Mouse (Mus musculus): ENCODE data around the gene Jsrp1. TPM values are rescaled to one million over a fixed set of nuclear protein-coding genes. Genes with fewer than 3 reads are reported as not detected.

The Jsrp1 gene
- polyA plus RNA-seq, 1 experiment from 2014 or later, result 0.95 TPM

DNA sequence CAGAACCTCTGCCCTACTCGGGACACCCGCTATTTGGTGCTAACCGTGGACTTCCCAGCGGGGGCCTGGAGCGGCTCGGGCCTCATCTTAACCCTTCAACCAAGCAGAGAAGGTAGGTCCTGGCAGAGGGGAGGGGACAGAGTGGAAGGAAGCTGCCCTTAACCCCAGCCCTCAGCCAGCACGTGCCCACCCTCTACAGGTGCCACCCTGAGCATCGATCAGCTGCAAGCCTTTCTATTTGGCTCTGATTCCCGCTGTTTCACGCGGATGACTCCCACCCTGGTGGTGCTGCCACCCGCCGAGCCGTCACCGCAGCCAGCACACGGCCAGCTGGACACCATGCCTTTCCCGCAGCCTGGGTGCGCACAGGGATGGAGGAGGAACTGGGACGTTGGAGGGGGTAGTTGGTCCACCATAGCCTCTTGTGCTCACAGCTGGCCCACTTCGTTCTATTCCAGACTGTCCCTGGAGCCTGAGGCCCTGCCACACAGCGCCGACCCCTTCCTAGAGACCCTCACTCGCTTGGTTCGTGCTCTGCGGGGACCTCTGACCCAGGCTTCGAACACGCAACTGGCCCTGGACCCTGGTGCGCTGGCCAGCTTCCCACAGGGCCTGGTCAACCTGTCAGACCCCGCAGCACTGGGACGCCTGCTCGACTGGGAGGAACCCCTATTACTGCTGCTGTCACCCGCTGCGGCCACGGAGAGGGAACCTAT lies 6.8 kb downstream of the Jsrp1 start:
- Histone ChIP-seq H3K27ac (peak overlapping the region; percentile 89), H3K4me3 (peak overlapping the region; percentile 52), H3K4me1 (replicated peaks) (peaks cover 46% of the 10 kb centered on the region), H3K27me3 (peaks cover 52% of the 10 kb centered on the region), H3K9me3 (no peaks in the 10 kb centered on the region), H3K9ac (peak overlapping the region; percentile 82), H3K36me3 (peaks cover 40% of the 10 kb centered on the region), H3K4me2 (peak overlapping the region; percentile 95)
- 37% methylated on average over 34 of the region's 34 CpGs for WGBS
- ATAC-seq (ENCODE audit: low FRiP score), result peak; percentile 27

DNA sequence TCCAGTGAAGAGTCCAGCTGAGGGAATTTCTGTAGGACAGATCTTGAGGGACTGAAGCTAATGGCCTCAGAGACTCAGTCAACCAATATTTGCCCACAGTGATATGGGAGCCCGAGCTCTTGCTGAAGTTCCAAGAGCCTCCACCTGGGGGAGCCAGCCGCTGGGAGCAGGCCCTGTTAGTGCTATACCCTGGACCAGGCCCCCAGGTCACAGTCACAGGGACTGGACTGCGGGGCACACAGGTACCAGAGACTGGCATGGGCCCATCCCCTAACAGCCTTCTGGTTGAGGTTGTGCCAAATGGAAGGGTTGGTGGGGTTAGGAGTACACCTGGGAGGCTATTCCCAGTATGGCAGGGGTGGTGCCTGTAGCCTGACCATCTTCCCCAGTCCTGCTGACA lies 7.4 kb downstream of the Jsrp1 start:
- H3K9ac ChIP-seq, result peak overlapping the region; percentile 82; the same call in 1 of the 2 replicates
- ATAC-seq (ENCODE audit: low FRiP score), result peak; percentile 26
- no peak overlapping the region for H3K4me3 ChIP-seq
- peak overlapping the region; percentile 95; the same call in 1 of the 2 replicates for H3K4me2 ChIP-seq
- H3K4me1 ChIP-seq (replicated peaks), result peaks cover 46% of the 10 kb centered on the region
- whole genome bisulfite sequencing, result 20% methylated on average over 3 of the region's 3 CpGs
- H3K27ac ChIP-seq, result no peak overlapping the region
- H3K9me3 ChIP-seq, result no peaks in the 10 kb centered on the region
- peaks cover 46% of the 10 kb centered on the region for H3K36me3 ChIP-seq
- H3K27me3 ChIP-seq, result peaks cover 50% of the 10 kb centered on the region

DNA sequence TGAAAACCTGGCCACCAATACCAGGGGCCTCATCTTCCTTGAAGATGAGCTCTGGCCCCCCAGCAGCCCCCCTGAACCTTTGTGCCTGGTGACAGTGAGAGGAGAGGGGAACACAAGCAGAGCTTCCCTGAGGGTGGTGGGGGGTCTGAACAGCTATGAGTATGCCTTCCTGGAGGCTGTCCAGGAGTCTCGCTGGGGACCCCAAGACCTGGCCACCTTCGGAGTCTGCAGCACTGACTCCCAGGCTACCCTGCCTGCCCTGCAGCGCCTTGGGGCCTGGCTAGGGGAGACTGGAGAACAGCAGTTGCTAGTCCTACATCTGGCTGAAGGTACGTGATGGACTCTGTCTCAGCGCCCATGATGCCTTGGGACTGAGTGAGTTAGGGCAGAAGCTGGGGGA lies 8.0 kb downstream of the Jsrp1 start:
- no peaks in the 10 kb centered on the region for H3K9me3 ChIP-seq
- no peak overlapping the region for H3K4me3 ChIP-seq
- H3K27me3 ChIP-seq, result peaks cover 44% of the 10 kb centered on the region
- peaks cover 50% of the 10 kb centered on the region for H3K4me1 ChIP-seq (replicated peaks)
- H3K4me2 ChIP-seq, result no peak overlapping the region
- peaks cover 46% of the 10 kb centered on the region for H3K36me3 ChIP-seq
- 0 out of 2 replicates have a peak overlapping the region, but pooled peaks have one; percentile 29 for H3K9ac ChIP-seq
- H3K27ac ChIP-seq, result no peak overlapping the region
- no peak for ATAC-seq (ENCODE audit: low FRiP score)
- 85% methylated on average over 5 of the region's 5 CpGs for WGBS

DNA sequence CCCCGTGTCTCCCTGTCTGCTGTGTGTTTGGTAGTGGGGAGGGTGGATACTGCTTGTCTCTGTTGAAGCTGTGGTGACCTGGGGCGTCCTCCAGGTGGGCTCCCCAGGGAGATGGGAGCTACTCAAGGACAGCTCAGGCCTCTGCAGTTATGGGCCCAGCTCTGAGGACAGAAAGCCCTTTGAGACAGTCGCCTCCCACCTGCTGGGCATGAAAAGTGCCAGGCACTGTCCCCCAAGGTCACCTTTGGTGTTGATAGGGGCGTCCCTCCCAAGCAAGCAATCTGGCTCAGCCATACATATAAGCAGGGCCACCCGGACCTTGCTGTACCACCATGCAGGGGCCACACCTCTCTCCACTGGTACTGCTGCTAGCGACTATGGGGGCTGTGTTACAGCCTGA lies 8.4 kb downstream of the Jsrp1 start, which contains the start of gene Amh:
Gene Amh, plus strand, starts transcription at position 328 of the 400 bp plus-strand sequence.
- Histone ChIP-seq H3K9ac (peak within 1 kb of the TSS; percentile 82; the same call in 1 of the 2 replicates), H3K4me3 (no peak within 1 kb of the TSS)
- 74% methylated on average over 6 of the region's 6 CpGs for WGBS

DNA sequence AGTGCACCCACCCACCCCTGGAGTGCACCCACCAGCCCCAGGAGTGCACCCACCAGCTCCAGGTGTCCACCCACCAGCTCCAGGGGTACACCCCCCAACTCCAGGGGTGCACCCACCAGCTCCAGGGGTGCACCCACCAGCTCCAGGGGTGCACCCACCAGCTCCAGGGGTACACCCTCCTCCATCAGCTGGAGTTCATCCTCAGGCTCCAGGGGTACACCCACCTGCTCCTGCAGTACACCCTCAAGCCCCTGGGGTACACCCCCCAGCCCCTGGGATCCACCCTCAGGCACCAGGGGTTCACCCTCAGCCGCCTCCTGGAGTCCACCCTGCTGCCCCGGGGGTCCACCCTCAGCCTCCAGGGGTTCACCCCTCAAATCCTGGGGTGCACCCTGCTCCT lies 9.0 kb downstream of the Jsrp1 start:
- no peak overlapping the region for H3K4me2 ChIP-seq
- H3K9ac ChIP-seq, result no peak overlapping the region
- H3K4me3 ChIP-seq, result no peak overlapping the region
- H3K27me3 ChIP-seq, result peaks cover 34% of the 10 kb centered on the region
- H3K4me1 ChIP-seq (replicated peaks), result peaks cover 54% of the 10 kb centered on the region
- H3K9me3 ChIP-seq, result no peaks in the 10 kb centered on the region
- H3K27ac ChIP-seq, result no peak overlapping the region
- WGBS, result 100% methylated on average over 2 of the region's 2 CpGs
- ATAC-seq (ENCODE audit: low FRiP score), result no peak
- peaks cover 46% of the 10 kb centered on the region for H3K36me3 ChIP-seq

More for the DNA sequence above, 8.4 kb downstream of the Jsrp1 start, which contains the start of gene Amh:
- Histone ChIP-seq H3K27ac (no peak within 1 kb of the TSS), H3K27me3 (peaks cover 40% of the 10 kb centered on the region), H3K9me3 (no peaks in the 10 kb centered on the region), H3K4me2 (peak within 1 kb of the TSS; percentile 95; the same call in 1 of the 2 replicates), H3K4me1 (replicated peaks) (peaks cover 50% of the 10 kb centered on the region), H3K36me3 (peaks cover 46% of the 10 kb centered on the region)
- ATAC-seq (ENCODE audit: low FRiP score), result no peak

DNA sequence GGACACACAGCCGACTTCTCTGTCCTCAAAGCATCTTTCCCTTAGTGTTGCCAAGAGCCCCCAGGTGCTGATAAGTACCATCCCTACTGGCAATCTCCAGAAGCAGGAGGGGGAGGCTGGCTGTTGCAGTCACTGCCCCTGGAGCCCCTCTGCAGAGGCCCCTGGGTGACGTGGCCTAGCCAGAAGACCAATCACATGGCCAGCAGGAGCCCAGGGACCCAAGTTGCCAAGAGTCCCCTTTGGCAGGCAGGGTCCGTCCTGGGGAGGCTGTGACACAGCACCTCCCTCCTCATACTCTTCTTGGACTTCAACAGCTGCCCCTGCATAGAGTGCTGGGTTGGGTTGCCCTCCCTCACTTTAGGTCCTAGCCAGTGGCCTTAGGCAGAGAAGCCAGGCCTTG lies 10.3 kb downstream of the Jsrp1 start:
- no peak overlapping the region for H3K4me2 ChIP-seq
- H3K9me3 ChIP-seq, result no peaks in the 10 kb centered on the region
- H3K36me3 ChIP-seq, result peaks cover 46% of the 10 kb centered on the region
- peaks cover 21% of the 10 kb centered on the region for H3K27me3 ChIP-seq
- H3K4me3 ChIP-seq, result no peak overlapping the region
- H3K9ac ChIP-seq, result no peak overlapping the region
- no peak overlapping the region for H3K27ac ChIP-seq
- ATAC-seq (ENCODE audit: low FRiP score), result no peak
- H3K4me1 ChIP-seq (replicated peaks), result peaks cover 43% of the 10 kb centered on the region
- 97% methylated on average over 3 of the region's 3 CpGs for WGBS

DNA sequence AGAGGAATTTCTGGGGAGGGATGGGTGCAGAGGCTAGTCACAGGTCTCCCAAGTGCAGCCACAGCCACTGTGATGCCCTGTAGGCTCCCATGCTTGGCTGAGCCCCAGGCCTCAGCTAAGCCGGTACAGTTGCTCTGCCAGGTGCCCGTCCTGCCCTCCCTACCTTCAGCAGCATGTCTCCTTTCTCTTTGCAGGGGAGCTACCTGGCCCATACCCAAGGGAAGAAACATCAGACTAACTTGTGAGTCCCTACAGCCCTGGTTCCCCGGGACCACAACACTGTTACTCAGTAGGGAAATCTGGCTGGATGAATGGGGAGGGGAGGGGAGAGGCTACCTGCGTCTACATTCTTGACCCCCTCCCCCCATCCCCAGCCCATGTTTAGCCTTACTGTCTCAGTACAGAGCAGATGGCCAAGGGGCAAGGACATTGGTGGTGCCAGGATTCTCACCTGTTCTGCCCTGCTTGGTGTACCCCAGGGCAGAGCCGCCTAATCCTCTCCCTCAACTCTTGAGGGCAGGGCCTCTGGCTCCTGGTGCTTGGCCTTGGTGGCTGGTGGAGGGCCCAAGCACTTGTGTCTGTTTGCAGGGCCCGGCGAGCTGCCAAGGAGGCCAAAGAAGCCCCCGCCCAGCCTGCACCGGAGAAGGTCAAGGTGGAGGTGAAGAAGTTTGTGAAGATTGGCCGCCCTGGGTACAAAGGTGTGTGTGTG lies 10.9 kb downstream of the Jsrp1 start:
- no peak for ATAC-seq (ENCODE audit: low FRiP score)
- no peak overlapping the region for H3K4me2 ChIP-seq
- H3K4me1 ChIP-seq (replicated peaks), result peaks cover 38% of the 10 kb centered on the region
- WGBS, result 93% methylated on average over 10 of the region's 10 CpGs
- no peak overlapping the region for H3K27ac ChIP-seq
- H3K27me3 ChIP-seq, result peaks cover 20% of the 10 kb centered on the region
- peaks cover 46% of the 10 kb centered on the region for H3K36me3 ChIP-seq
- no peak overlapping the region for H3K9ac ChIP-seq
- H3K9me3 ChIP-seq, result no peaks in the 10 kb centered on the region
- no peak overlapping the region for H3K4me3 ChIP-seq

DNA sequence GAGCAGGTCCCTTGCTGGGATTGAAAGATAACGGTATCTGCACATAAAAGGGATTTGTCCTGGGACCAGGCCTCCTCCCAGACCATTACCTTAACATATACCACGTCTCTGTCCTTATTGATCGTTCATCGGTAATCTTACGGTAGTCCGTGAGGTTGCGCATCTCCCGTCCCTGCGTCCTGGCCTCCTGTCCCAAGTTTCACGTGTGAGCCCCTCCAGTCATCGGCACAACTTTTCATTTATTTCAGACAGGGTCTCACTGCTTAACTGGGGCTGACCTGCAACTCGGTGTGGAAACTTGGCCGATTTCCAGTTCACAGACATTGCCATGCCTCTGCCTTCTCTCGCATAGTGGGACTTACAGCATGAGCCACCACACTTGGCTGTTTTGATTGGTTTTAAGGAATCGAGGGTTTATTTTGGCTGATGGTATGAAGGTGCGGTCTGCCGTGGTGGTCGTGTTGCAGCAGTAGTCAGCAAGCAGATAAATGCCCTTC lies 14.2 kb downstream of the Jsrp1 start:
- Histone ChIP-seq H3K9me3 (no peaks in the 10 kb centered on the region), H3K9ac (peak overlapping the region; percentile 94), H3K4me2 (peak overlapping the region; percentile 93), H3K4me1 (replicated peaks) (peaks cover 44% of the 10 kb centered on the region), H3K4me3 (peak overlapping the region; percentile 92), H3K27ac (peak overlapping the region; percentile 97), H3K27me3 (peaks cover under 1% of the 10 kb centered on the region; the same call in 1 of the 2 replicates), H3K36me3 (peaks cover 57% of the 10 kb centered on the region)
- WGBS, result 4% methylated on average over 18 of the region's 18 CpGs
- no peak for ATAC-seq (ENCODE audit: low FRiP score)

DNA sequence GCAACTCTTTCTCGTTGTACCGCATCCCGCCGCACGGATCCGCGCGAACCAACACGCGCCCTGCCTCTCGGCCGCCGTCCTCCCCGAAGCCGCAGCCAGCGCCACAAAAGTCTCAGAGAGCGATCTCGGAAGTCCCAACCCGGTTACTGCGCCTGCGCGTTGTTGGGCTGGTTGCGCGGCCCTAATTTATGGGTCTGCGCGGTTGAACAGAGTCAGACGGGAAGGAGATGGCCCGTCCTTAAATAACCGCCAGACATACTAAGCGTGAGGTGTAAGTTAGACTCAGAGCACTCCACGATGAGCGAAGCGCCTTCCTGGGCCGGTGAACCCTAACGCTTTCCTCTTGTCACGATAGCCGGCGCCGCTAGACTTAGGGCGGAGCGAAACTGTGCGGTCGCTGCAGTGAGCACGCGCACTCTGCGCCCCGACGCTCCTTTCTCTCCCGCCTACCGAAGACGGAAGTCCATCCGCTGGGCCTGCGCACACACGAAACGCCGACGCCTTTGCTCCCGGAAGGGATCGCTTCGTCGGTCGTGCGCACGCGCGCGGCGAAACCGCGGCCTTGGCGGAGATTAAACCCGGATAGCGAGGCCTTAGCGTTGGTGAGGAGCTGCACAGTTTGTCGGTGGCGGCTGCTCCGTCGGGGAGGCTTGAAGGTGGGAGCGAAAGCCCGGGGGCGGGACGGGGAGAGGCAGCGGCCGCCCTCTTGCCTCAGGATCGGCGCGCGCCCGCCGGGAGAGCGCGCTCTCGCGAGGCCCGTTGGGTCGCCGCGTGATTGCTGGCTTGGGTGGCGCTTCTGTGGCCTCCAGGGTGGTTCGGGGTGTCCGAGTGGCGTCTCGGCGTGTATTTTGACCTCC lies 14.9 kb downstream of the Jsrp1 start, which contains the start of the genes Sf3a2 and Plekhj1:
Gene Sf3a2, plus strand, starts transcription at position 49 of the 857 bp plus-strand sequence.
Gene Plekhj1, minus strand, starts transcription at position 477 of the 857 bp plus-strand sequence.
- H3K27me3 ChIP-seq, result no peaks in the 10 kb centered on the region
- under 1% methylated on average over 104 of the region's 104 CpGs for WGBS
- H3K4me3 ChIP-seq, result peak within 1 kb of the TSS; percentile 92
- H3K4me2 ChIP-seq, result peak within 1 kb of the TSS; percentile 93
- H3K36me3 ChIP-seq, result peaks cover 57% of the 10 kb centered on the region
- peak within 1 kb of the TSS; percentile 97 for H3K27ac ChIP-seq
- peak within 1 kb of the TSS; percentile 94 for H3K9ac ChIP-seq
- ATAC-seq (ENCODE audit: low FRiP score), result peak; percentile 91
- no peaks in the 10 kb centered on the region for H3K9me3 ChIP-seq
- peaks cover 44% of the 10 kb centered on the region for H3K4me1 ChIP-seq (replicated peaks)

DNA sequence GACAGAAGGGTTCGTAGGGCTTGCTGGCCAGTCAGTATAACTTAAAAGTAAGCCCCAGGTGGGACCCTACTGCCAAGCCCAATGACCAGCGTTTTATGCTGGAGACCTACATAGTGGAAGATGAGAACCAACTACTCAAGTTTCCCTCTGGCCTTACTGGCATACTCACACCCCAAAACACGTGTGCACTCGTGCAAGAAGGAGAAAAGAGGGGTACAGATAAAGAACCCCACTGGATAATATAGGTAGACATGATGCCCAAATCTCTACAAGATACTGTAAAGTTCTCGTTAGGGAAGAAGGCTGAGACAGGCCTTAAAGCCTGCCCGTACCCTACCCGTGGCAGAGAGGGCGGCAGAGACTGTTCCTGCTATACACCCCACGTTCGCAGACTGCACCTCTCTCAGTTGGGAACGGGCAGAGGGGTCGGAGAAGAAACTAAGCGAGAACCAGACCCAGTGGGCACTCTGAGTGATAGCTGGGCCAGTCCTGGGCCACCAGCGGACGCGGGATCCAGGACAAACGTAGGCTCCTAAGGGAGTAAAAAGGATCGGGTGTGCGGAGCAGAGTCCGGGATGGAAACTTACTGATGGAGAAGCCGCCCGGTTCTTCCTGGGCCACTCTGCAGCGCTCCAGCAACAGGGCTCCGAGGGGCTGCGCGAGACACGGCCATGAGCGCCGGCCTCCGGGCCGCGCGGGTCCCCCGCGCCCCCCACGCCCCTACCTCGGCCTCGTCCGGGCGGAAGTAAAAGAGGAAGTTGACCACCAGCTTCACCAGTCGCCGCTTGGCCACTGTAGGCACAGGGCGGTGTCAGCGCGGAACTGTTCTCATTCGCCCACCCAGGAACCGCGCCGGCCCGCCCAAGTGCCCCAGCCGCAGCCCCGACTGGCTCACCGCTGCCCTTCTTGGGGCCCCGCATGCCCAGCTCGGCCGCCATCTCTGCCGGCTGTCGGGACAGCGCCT lies 15.8 kb downstream of the Jsrp1 start:
- Histone ChIP-seq H3K27me3 (no peaks in the 10 kb centered on the region), H3K4me2 (peak overlapping the region; percentile 93), H3K9me3 (no peaks in the 10 kb centered on the region), H3K4me1 (replicated peaks) (peaks cover 44% of the 10 kb centered on the region), H3K27ac (peak overlapping the region; percentile 97), H3K4me3 (peak overlapping the region; percentile 92), H3K9ac (peak overlapping the region; percentile 94), H3K36me3 (peaks cover 57% of the 10 kb centered on the region)
- WGBS, result 4% methylated on average over 58 of the region's 59 CpGs
- peak; percentile 79 for ATAC-seq (ENCODE audit: low FRiP score)
